Mouse (Mus musculus): ENCODE data around the gene Olfr1359. TPM values are rescaled to one million over a fixed set of nuclear protein-coding genes. Genes with fewer than 3 reads are reported as not detected.
"Not testable (repeated sequence)": the region's sequence is repeated elsewhere in the genome, so short reads cannot be mapped to it uniquely, and the experiment has no call there.

Gene Olfr1359
- polyA plus RNA-seq, 1 experiment from 2014 or later: not detected

DNA sequence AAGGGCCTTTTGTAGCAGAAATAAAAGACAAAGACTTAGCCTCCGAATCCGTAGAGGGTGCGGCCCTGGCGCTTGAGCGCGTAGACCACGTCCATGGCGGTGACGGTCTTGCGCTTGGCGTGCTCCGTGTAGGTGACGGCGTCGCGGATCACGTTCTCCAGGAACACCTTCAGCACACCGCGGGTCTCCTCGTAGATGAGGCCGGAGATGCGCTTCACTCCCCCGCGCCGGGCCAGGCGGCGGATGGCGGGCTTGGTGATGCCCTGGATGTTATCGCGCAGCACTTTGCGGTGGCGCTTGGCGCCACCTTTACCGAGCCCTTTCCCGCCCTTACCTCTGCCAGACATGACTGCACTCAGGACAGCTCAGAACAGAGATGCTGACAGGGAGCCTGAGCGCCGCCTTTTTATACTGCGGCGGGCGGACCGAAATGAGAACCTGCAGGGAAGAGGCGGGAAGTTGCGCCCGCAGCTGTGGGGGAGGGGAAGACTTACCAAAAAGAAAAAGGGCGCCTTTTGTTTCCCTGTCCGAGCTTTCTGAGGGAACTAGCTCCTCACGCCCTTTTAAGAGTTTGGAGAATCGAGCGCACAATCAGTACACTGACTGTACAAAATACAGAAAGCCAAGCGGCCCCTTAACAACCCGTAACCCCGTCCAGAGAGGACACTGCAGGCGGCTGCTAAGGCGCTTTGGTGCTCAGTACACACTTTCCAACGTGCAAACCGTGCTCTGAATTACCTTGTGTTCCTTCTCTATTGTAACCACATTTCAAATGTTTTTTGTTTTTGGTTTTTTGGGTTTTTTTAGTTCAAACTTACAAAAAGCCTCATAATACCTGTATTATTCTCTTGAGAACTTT is 52.5 kb downstream of the Olfr1359 start, which contains the start of gene Hist1h4k:
TSS of gene Hist1h4k (minus strand) at position 347 of the 859 bp plus-strand sequence.
- not testable (repeated sequence) for H3K27me3 ChIP-seq (replicated peaks; ENCODE audit: control insufficient read depth, insufficient read depth, low read length); H3K36me3 ChIP-seq (ENCODE audit: control insufficient read depth, insufficient read depth, low read length); H3K9me3 ChIP-seq (ENCODE audit: control insufficient read depth, low read length)
- ATAC-seq: peak; percentile 92
- under 1% methylated on average over 39 of the region's 56 CpGs for WGBS
- Histone ChIP-seq H3K4me1 (ENCODE audit: control insufficient read depth, insufficient read depth, low read depth, low read length) (peaks cover 18% of the 10 kb centered on the region), H3K4me2 (ENCODE audit: low read length) (peak within 1 kb of the TSS; percentile 78), H3K4me3 (ENCODE audit: low read length) (peak within 1 kb of the TSS; percentile 48), H3K9ac (ENCODE audit: low read depth, low read length) (peak within 1 kb of the TSS; percentile 60), H3K27ac (ENCODE audit: low read depth, low read length) (peak within 1 kb of the TSS; percentile 79)

DNA sequence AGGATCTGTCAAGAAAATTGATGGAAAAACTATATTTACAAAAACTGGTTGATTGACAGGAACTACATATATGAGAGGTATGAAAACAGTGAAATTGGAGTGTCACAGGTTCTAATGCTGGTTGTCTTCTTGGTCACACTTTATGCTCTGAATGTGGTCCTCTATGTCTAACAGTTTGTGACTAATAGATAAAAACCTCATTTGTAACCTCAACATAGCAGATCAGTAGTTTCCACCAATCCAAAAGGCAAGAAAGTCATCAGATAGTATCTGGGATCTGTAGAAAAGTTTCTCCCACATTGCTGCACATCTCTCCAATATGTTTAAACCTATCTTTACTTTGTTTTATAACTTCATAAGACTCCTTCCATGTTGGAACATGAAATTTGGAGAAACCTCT is 53.5 kb downstream of the Olfr1359 start:
- peaks cover 18% of the 10 kb centered on the region for H3K4me1 ChIP-seq (ENCODE audit: control insufficient read depth, insufficient read depth, low read depth, low read length)
- H3K27ac ChIP-seq (ENCODE audit: low read depth, low read length): no peak overlapping the region
- no peaks in the 10 kb centered on the region for H3K36me3 ChIP-seq (ENCODE audit: control insufficient read depth, insufficient read depth, low read length)
- H3K9me3 ChIP-seq (ENCODE audit: control insufficient read depth, low read length): no peaks in the 10 kb centered on the region
- H3K4me2 ChIP-seq (ENCODE audit: low read length): no peak overlapping the region
- no peak for ATAC-seq
- no peaks in the 10 kb centered on the region for H3K27me3 ChIP-seq (replicated peaks; ENCODE audit: control insufficient read depth, insufficient read depth, low read length)
- H3K4me3 ChIP-seq (ENCODE audit: low read length): no peak overlapping the region
- no peak overlapping the region for H3K9ac ChIP-seq (ENCODE audit: low read depth, low read length)

DNA sequence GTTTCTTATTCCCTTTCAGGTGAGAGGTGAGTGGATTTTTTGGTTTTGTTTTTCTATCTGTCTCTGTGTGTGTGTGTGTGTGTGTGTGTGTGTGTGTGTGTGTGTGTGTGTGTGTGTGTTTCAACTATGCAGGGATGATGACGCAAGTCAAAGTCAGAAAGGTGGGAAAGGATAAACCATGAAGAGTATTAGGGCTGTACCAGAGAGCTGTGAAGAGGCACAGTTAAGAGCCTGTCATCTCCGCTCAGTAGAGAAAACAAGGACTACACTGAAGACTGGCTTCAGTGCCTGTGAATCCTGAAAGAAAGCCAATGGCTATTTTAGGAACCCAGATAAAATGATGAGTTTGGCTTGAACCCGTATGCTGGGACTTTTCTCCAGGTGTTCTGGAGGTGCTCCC is 53.9 kb downstream of the Olfr1359 start:
- H3K27me3 ChIP-seq (replicated peaks; ENCODE audit: control insufficient read depth, insufficient read depth, low read length): no peaks in the 10 kb centered on the region
- H3K27ac ChIP-seq (ENCODE audit: low read depth, low read length): no peak overlapping the region
- no peak for ATAC-seq
- peaks cover 18% of the 10 kb centered on the region for H3K4me1 ChIP-seq (ENCODE audit: control insufficient read depth, insufficient read depth, low read depth, low read length)
- H3K4me3 ChIP-seq (ENCODE audit: low read length): no peak overlapping the region
- H3K4me2 ChIP-seq (ENCODE audit: low read length): no peak overlapping the region
- H3K9ac ChIP-seq (ENCODE audit: low read depth, low read length): no peak overlapping the region
- WGBS: 80% methylated on average over 3 of the region's 3 CpGs
- H3K9me3 ChIP-seq (ENCODE audit: control insufficient read depth, low read length): no peaks in the 10 kb centered on the region
- H3K36me3 ChIP-seq (ENCODE audit: control insufficient read depth, insufficient read depth, low read length): no peaks in the 10 kb centered on the region

DNA sequence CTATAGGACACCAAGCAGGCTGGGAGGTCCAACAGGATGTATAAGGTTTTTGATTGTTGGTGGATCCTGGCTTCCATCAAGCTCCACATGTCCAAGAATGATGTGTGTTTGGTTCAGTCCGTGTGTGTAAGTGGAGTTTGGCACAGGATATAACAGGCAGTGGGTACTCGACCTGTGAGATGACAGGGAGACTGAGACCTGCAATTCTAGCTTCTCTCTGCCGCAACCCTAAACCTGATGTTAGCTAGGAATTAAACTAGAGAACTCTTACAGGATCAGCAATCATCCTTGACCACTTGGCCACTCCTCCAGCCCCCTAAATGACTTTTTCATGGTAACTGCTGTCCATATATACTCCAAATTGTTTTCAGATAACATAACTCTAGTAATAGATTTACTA is 54.4 kb downstream of the Olfr1359 start:
- H3K9me3 ChIP-seq (ENCODE audit: control insufficient read depth, low read length): no peaks in the 10 kb centered on the region
- no peak overlapping the region for H3K9ac ChIP-seq (ENCODE audit: low read depth, low read length)
- H3K4me2 ChIP-seq (ENCODE audit: low read length): no peak overlapping the region
- no peaks in the 10 kb centered on the region for H3K36me3 ChIP-seq (ENCODE audit: control insufficient read depth, insufficient read depth, low read length)
- H3K4me3 ChIP-seq (ENCODE audit: low read length): no peak overlapping the region
- ATAC-seq: no peak
- no peaks in the 10 kb centered on the region for H3K27me3 ChIP-seq (replicated peaks; ENCODE audit: control insufficient read depth, insufficient read depth, low read length)
- H3K27ac ChIP-seq (ENCODE audit: low read depth, low read length): no peak overlapping the region
- H3K4me1 ChIP-seq (ENCODE audit: control insufficient read depth, insufficient read depth, low read depth, low read length): peaks cover 18% of the 10 kb centered on the region
- WGBS: 50% methylated on average over 3 of the region's 3 CpGs

DNA sequence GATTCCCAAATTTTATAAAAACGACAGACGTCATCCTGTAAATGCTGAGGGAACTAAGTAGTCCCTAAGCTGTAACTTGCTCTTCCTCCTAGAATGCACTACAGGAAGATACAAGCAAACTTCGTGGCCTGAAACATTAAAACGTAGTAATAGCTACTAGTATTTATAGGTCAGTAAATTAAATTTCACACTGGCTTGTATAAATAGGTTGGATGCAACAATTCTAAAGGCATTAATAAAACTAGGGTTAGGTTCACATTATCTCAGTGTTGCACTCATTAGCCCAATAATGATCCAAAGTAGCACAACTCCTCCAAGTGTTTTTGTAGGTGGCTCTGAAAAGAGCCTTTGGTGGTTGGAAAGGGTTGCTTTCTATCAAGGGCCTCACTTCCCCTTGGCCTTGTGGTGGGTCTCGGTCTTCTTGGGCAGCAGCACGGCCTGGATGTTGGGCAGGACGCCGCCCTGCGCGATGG is 55.2 kb downstream of the Olfr1359 start:
- WGBS: 4% methylated on average over 10 of the region's 10 CpGs
- peak overlapping the region; percentile 88 for H3K27ac ChIP-seq (ENCODE audit: low read depth, low read length)
- no peak for ATAC-seq
- peak overlapping the region; percentile 48 for H3K4me3 ChIP-seq (ENCODE audit: low read length)
- peak overlapping the region; percentile 63 for H3K9ac ChIP-seq (ENCODE audit: low read depth, low read length)
- H3K4me1 ChIP-seq (ENCODE audit: control insufficient read depth, insufficient read depth, low read depth, low read length): peaks cover 18% of the 10 kb centered on the region
- no peaks in the 10 kb centered on the region for H3K36me3 ChIP-seq (ENCODE audit: control insufficient read depth, insufficient read depth, low read length)
- no peaks in the 10 kb centered on the region for H3K27me3 ChIP-seq (replicated peaks; ENCODE audit: control insufficient read depth, insufficient read depth, low read length)
- peak overlapping the region; percentile 82 for H3K4me2 ChIP-seq (ENCODE audit: low read length)
- no peaks in the 10 kb centered on the region for H3K9me3 ChIP-seq (ENCODE audit: control insufficient read depth, low read length)

DNA sequence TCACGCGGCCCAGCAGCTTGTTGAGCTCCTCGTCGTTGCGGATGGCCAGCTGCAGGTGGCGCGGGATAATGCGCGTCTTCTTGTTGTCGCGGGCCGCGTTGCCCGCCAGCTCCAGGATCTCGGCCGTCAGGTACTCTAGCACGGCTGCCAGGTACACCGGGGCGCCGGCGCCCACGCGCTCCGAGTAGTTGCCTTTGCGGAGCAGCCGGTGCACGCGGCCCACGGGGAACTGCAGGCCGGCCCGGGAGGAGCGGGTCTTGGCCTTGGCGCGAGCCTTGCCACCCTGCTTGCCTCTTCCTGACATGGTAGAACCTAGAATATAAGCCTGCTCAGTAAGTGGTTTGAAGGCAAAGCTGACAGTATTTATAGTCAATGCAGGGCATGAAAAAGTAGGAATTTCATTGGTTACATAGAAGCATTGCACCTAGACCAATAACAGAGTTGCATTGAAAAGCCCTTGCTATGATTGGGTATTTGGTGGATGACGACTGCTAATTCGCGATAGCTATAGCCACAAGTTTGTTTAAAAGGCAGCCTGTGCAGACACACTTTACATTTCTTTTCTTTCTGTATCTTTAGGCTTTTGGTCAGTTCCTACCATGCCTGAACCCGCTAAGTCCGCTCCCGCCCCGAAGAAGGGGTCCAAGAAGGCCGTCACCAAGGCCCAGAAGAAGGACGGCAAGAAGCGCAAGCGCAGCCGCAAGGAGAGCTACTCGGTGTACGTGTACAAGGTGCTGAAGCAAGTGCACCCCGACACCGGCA is 55.8 kb downstream of the Olfr1359 start, which contains the start of the genes Hist1h2ak and Hist1h2bn:
TSS of gene Hist1h2ak (minus strand) at position 304 of the 762 bp plus-strand sequence.
TSS of gene Hist1h2bn (plus strand) at position 600 of the 762 bp plus-strand sequence.
- H3K9ac ChIP-seq (ENCODE audit: low read depth, low read length): peak within 1 kb of the TSS; percentile 63
- peak; percentile 97 for ATAC-seq
- not testable (repeated sequence) for H3K9me3 ChIP-seq (ENCODE audit: control insufficient read depth, low read length); H3K27me3 ChIP-seq (replicated peaks; ENCODE audit: control insufficient read depth, insufficient read depth, low read length); H3K36me3 ChIP-seq (ENCODE audit: control insufficient read depth, insufficient read depth, low read length)
- WGBS: under 1% methylated on average over 35 of the region's 50 CpGs
- peaks cover 18% of the 10 kb centered on the region for H3K4me1 ChIP-seq (ENCODE audit: control insufficient read depth, insufficient read depth, low read depth, low read length)
- peak within 1 kb of the TSS; percentile 88 for H3K27ac ChIP-seq (ENCODE audit: low read depth, low read length)
- H3K4me3 ChIP-seq (ENCODE audit: low read length): peak within 1 kb of the TSS; percentile 48
- peak within 1 kb of the TSS; percentile 82 for H3K4me2 ChIP-seq (ENCODE audit: low read length)

DNA sequence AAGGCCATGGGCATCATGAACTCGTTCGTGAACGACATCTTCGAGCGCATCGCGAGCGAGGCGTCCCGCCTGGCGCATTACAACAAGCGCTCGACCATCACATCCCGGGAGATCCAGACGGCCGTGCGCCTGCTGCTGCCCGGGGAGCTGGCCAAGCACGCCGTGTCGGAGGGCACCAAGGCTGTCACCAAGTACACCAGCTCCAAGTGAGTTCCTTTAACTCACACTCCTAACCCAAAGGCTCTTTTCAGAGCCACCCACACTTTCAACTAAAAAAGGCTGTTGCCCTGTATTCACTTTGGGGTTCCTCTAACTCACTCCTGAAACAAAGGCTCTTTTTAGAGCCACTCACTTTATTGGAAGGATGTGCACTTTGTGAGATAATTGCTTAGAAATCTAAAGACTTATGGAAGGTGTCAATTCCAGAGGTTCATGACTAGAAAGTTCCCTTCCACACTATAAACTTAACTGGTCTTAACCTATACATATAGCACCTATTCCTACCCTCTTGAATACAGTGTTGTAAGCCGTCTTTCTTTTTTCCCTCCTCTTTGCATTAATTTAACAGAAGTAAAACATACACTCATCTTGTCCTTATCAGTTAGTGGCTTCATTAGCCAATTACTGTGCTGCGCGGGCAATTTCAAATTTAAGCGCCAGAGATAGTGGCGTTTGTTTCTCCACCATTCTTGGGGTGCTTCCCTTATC is 56.5 kb downstream of the Olfr1359 start:
- ATAC-seq; H3K36me3 ChIP-seq (ENCODE audit: control insufficient read depth, insufficient read depth, low read length); H3K9me3 ChIP-seq (ENCODE audit: control insufficient read depth, low read length); H3K27me3 ChIP-seq (replicated peaks; ENCODE audit: control insufficient read depth, insufficient read depth, low read length): not testable (repeated sequence)
- Histone ChIP-seq H3K4me1 (ENCODE audit: control insufficient read depth, insufficient read depth, low read depth, low read length) (peaks cover 13% of the 10 kb centered on the region), H3K4me3 (ENCODE audit: low read length) (peak overlapping the region; percentile 48), H3K9ac (ENCODE audit: low read depth, low read length) (peak overlapping the region; percentile 43), H3K4me2 (ENCODE audit: low read length) (peak overlapping the region; percentile 82), H3K27ac (ENCODE audit: low read depth, low read length) (peak overlapping the region; percentile 77)
- under 1% methylated on average over 15 of the region's 26 CpGs for WGBS

DNA sequence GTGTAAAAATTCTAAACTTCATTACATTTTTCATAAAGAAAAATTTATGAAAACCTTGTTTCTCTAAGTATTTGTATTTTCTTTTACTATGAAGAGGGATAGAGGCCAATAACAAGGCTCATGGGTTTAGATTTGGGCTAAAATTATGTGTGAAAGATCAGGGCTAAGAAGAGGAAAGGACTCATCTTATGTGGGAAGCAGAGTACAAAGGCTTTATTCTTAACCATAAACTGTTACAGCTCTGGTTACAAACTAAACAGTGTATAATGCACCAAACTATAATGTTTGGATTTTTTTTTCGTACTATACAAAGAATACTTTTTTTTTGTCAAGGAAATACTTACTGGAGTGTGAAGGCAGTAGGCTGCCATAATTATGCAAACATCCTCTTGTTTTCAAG is 57.8 kb downstream of the Olfr1359 start:
- Histone ChIP-seq H3K9me3 (ENCODE audit: control insufficient read depth, low read length) (no peaks in the 10 kb centered on the region), H3K36me3 (ENCODE audit: control insufficient read depth, insufficient read depth, low read length) (no peaks in the 10 kb centered on the region), H3K27ac (ENCODE audit: low read depth, low read length) (no peak overlapping the region), H3K27me3 (replicated peaks; ENCODE audit: control insufficient read depth, insufficient read depth, low read length) (no peaks in the 10 kb centered on the region), H3K4me2 (ENCODE audit: low read length) (no peak overlapping the region), H3K9ac (ENCODE audit: low read depth, low read length) (no peak overlapping the region), H3K4me3 (ENCODE audit: low read length) (no peak overlapping the region), H3K4me1 (ENCODE audit: control insufficient read depth, insufficient read depth, low read depth, low read length) (peaks cover 10% of the 10 kb centered on the region)
- no peak for ATAC-seq
- WGBS: 55% methylated on average over 1 of the region's 1 CpGs
